Mouse (Mus musculus) cerebellum, adult 9-11 months (tissue): Measurements from ENCODE around the gene Sertad4.
A peak's percentile ranks its signal among the peaks of the same experiment; 100 is the strongest.

ENCODE experiments used
- DNase-seq: peaks from one replicate; pipeline ENCODE4 v3.0.0; 2022

Gene Sertad4

DNA sequence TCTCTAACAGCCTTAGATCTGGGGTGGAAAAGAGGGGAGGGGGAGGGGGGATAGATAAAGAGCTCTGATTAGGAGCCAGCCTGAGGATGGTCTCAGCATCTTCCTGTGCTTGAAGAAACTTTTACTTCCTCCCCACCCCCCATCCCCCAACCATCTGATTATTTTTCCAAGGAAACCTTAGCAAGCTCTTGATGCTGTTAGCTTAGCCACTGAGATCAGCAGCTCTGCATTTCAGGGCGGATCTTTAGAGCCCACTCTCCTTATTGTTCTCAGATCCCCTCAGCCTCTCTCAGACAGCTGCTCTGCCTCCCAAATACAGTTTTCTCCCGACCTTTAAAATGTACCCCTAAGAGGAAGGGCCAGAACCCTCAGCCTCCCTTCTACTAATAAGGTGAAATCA lies 4.4 kb downstream of the Sertad4 start:
- DNase-seq: no peak

DNA sequence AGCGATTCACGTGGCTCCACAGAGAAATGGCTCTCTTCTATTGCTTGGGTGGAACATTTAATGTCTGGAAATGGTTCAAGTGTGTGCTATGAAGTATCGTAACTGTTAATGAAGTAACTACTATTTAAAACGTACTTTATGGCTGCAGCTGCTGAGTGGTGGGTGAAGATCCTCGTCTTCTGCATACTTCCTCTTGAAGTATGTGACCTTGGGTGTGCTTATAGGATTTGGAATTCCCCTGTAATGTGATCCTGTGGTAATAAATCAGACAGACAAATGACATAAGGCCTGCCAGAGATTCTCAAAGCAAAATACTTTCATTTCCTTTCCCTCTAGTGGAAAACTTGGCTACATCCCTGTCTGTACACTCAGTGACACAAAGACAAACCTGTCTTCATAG lies 5.9 kb downstream of the Sertad4 start:
- DNase-seq: no peak

DNA sequence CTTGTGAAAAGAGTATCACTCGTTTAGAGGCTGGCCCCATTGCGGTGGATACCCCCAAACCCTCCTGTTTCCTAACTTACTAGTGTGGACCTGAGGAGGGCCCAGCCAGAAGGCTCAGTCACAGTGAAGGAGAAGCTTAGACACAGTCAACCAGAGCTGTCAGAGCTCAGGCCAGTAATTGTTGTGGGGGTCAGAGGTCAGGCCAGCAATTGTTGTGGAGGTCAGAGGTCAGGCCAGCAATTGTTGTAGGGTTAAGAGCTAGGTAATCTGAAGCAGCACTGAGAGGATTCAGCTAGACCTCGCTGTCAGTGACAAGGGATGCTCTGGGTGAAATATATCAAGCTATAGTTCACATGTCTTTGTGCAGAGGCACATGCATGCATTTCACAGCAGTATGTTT lies 8.3 kb downstream of the Sertad4 start:
- no peak for DNase-seq

DNA sequence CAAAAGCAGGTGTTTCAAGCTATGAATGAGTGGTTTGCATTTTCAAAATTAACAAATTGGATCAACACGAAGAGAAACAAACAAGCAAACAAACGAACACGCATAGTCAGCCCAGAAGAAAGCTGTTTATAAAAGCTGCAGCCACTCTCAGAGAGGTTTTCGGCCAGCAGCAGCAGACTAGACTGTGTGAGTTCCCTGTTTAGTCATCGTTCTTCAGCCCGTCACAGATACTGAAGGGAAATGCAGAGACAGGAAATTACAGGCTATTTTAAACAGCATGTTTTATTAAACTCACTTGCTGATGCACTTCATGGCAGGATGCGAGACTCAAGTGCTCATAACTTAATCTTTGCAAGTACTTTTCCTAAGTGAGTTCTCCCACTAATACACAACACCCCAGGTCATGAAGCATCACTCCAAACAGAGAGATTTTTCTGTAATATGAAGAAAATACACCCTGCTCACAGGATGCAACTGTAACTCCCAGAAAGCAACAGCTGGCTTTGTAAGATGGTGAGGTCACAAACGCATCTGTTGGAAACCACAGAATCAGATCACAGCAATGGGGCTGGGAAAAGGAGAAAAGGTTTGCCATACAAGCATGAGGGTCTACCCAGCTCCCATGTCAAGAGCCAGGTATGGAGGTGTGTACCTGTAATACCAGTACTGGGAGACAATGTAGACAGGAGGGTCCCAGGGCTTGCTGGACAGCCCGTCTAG lies 14.3 kb downstream of the Sertad4 start:
- no peak for DNase-seq

DNA sequence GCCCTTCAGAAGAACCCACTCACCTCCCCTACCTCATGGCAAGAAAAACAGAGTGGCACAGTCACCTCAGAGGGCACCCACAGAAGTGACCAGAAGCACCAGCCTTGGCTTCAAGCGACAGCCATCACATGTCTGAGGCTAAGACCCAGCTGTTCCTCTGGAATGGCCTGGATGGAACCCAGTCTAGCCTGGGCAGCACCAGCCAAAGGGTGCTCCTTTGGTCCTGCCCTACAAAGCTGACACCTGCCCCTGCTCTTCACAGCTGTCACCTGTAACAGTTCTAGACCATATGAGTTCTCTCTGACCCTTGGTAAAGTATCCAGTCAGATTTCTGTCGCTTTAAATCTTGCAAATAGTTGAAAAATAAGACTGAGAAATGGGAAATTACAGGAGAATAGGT lies 14.9 kb downstream of the Sertad4 start:
- no peak for DNase-seq

DNA sequence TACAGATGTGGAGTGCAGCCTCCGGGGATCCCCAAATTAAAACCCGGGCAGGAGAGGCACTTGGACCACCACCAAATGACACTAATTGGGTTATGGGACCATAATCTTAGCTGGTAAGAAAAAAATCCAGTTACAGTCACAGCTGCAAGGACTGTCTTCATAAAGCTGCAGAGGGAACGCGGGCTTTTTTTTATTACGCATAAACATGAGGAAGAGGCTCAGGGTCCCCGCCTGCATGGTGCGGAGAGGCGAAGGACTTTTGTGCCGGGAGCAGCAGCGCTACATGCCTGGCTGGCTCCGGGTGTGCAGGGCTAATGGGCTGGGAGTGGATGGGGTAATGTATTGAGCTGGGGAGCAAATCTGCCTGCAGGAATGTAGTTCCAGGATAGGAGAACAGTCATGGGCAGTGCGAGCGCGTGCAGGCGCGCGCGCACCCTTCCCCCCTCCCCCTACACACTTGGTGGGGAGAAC lies 20.3 kb downstream of the Sertad4 start:
- DNase-seq: peak; percentile 51

DNA sequence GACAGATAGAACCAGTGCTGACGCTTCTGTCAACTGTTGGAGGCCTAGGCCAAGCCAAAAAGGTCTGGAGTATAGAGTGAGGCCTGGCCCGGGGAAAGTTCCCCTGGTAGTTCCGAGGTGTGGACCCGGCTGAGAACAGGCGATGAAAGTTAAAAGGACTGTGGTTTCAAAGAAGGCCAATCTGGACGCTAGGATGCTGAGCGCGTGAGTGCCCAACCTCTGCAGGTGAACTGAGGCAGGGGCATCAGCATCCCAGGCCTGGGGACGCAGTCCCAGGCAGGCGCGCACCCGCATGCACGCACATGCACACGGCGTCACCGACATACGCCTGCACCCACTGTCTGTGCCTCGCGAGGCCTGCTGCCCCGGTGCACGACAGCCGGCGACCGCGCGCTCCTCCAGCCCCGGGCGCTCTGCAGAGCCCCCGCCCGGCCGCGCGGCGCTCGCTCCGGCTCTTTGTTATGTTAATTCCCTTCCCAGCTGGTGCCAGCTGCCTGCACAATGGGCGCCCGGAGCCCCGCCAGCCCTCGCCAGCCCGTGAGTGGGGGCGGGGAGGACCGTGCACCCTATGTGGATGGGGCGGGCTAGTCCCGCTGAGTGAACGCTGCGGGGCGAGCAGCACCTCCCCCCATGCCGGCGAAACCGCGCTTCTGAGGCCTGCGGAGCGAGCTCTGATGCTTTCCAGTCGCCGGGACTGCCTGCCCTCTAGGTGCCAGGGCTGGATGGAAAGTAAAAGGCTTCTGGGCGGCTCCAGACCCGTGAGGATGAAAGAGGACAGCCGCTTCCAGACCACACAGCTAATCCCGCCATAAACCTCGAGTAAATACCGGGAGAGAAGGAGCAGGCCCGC lies 21.0 kb downstream of the Sertad4 start:
- DNase-seq: peak; percentile 80

DNA sequence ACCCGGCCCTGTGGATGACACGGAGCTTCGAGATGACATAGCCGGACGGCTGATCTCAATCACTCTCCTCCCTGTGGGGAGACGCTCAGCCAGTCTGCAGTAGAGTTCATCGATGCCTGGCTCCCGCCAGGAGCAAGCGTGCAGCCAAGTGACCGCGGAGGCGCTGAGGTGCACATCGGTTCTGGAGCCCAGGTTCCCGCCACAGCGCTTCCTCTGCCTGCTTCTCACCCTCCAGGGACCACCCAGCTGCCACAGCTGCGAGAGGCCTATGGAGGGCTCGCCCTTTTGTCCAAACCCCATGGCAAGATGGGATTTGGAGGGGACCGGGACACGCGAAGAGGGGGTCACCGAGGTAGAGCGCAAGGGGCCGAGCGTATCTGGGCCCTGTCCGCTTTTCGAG lies 22.0 kb downstream of the Sertad4 start:
- no peak for DNase-seq

DNA sequence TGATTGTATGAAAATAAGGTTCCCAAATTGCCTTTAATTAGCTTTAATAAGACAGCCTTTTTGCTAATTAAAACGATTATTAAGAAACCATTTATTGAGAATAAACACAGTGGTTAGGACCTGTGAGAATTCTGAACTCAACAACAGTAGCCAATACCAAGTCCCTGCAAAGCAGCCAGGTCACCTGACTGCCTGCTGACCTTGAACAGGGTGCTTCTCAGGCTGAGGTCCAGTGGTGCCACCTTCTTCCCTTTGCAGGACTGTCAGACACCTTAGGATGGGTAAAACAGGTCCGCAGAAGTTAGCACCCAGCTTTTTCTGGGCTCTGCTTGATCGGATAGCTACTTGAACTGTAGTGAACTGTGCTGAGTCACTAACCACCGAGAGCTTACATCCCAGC lies 22.5 kb downstream of the Sertad4 start:
- DNase-seq: no peak

DNA sequence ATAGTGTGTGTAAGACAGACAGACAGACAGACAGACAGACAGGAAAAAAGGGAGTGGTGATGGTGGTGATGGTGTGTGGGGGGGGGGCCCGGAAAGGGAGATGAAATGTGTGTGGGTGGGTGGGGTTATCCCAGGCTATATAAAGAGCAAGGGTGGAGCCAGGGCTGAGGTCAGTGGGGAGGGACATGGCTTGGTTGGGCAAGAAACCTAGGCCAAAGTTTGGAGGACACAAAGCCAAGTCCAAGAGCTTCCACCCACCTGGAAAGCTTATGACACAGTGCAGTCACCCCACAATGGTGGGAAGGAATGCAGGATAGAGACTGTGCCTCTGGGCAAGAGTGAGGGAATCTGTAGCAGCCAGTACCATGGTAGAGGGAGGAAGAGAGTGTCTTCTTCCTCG lies 23.2 kb downstream of the Sertad4 start:
- no peak for DNase-seq

DNA sequence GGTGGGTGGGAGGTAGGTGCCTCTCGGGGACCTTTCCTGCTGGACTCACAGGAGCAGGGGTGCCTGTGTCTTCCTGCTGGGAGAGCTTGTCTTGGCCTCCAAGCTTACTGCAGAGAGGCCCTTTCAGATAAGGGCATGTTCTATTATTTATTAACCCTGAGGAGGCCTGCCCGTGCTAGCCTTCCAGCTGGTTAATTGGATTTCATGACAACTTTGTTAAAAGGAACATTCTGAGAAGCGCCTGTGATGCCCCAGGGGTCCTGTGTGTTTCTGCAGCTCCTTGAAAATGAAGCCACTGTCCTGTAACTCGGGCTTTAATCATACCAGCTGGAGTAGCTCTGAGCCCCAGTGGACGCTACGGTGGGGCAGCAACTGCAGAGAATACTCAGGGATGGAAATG lies 25.1 kb downstream of the Sertad4 start:
- DNase-seq: no peak

DNA sequence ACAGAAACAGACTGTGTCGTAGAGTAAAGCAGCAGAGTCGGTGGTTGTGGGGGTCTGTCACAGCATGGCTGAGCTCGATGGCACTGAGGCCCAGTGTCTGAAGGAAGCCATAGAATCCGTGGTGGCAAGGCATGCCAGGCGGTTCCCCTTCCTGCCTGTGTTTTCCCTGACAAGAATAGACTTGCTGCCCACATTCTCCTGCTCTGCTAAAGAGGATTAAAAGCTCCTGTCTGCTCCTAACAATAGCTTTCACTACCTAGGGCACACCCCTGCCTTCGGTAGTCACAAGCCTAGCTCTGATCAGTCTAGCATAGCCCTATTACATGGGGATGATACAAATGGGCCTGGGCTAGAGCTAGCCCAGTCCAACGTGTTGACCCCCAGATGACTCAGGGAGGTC lies 26.6 kb downstream of the Sertad4 start:
- DNase-seq: no peak

DNA sequence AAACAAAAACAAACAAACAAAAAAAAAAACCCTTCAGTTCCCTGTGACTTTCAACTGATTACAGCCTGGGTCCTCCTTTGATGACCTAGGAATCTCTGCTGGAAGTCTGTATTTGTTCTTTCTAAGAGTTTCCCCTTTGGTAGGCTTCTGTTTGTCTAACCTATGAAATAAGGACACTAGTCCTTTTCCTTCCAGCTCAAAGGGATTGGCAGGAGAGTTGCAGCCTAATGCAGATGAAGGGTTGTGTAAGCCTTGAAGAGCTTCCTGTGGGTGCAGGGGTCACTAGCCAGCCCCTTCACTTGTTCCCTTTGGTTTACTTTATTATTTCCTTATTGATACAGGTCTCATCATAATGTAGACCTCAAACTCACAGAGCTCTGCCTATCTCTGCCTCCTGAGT lies 27.6 kb downstream of the Sertad4 start:
- no peak for DNase-seq

DNA sequence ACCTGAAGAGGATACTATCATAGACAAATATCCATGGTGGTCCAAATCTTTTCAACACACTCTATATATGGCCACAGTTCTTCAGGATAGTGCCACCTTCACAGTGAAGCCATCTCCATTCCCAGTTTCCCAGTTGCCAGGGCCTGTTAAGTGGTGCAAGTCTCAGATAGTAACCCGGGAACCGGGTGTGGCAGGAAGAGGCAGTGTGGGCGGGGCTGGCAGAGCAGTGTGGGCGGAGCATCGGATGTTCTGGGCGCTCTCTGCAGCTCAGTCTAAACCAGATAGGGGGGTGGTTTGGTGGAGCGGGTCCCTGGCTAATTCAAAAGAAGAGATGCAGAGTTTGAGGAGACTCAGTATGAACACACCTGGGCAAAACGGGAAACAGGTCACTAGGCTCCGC lies 29.8 kb downstream of the Sertad4 start:
- no peak for DNase-seq

DNA sequence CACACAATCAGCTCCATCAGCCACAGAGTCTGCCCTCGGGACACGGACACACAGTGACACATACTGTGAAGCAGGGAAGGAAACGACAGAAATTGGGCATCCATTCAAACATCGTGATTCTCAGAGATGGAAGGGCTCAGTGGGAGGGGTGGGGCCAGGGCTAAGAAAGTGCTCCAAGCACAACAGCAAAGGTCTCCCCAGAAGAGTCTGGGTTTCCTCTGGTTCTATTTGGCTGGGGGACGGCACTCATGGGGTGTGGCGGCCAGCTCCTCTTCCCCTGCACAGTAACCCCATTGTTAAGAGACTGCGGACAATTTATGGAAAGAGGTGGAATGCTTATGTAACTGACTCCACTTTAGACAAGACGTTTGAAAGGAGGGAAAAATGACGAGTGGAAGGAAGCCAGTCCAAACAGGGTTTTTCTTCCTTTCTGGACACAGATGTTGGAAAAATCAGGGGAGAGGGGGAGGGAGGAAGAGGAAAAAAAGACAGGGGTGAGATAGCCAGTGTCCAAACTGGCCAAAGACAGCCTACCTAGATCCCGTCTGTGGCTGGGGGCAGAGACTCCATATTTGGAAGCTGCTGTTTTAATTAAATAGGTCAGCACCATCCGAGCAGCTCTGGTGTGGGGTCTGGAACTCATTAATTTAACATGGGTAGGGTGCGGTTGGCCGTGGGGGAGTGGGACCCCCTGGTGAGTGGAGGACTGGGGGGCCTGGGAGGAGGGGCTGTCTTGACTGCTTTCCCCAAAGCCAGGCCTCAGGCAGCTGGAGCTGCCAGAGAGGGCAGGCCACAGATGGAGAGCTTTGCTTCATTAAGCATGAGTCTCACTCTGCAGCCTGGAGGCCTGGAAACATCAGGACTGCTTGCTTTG lies 32.7 kb downstream of the Sertad4 start:
- DNase-seq: peak; percentile 19

DNA sequence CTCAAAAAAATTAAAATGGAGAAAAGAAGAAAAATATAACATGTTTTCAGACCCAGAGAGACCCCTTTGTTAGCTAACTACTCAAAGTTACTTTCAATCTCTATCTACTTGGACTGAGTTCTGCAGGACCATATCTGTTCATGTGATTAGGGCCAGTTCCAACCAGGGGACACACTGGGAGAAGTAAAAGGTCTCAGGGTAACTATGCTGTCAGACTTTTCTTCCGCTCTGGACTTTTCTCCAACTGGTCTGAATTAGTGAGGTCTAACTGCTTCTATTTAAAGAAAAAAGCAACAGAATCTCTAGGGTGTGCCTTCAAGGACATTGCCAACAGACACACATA lies 33.3 kb downstream of the Sertad4 start:
- DNase-seq: no peak

DNA sequence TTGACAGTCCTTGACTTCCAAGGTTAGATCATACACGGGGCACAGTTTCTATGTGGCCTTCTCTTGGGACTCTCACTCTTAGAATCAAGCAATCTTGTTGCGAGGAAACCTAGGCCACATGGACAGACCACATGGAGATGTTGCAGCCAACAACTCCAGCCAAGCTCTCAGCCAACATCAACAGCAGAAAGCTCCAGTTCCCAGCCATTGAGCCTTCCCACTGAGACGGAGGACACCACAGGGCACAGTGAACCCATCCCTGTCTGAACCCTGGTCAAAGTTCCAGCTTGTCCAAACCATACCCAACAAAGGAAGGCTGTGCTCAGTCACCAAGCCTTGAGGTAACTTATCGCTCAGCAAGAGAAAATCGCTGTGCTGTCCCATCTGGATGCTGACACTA lies 37.2 kb downstream of the Sertad4 start:
- DNase-seq: no peak

DNA sequence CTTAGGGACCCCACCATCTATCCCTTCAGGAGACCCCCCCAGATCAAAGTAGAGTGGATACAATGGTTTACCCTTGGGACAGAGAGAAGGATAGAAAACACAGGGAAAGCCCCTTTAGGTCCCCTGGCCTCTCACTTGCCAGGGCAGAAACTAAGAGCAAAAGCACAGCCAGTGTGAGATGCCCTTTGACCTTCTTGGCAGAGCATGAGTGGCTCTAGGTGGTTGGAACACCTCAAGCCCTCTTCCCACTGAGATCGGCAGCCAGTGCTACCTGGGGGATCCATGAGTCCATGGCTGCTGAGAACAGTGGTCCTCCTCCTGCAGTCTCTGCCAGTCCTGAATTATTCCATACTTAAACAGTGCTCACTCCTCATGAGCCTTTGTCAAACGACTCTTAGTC lies 39.8 kb downstream of the Sertad4 start:
- no peak for DNase-seq

DNA sequence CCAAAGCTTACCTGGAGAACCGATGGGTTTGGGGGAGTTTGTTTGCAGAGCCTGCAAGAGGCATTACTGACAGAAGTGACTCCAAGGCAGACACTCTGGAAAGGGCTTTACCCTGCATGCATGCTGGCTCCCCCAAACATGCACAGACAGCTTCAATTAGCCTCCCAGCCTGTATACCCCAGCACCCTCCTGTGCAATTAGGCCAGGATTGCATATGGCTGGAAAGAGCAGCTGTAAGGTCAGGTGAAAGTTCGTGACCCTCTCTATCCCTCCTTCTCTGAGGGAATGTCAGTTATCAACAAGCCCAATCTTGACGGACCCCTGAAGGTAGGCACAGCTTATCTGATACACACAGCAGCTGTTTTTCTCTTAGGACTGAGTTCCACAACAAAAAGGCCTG lies 40.9 kb downstream of the Sertad4 start:
- no peak for DNase-seq

DNA sequence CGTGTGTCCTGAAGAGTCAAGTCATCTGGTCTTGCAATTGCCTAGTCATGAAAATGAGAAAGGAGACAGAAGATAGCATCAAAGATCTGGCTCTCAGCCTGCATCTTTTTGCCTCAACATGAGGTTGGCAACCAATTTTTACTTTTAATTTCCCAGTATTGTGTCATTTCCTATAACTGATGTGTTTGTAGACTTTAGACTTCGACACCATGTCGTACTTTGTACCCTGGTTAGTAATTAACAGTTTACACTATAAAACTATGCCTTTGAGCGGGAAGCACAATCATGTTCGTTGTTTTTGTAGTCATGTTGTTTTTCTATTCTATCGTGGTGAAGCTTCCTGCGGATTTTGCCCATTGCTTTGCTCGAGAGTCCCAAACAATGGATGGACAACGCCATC lies 42.8 kb downstream of the Sertad4 start:
- DNase-seq: no peak

DNA sequence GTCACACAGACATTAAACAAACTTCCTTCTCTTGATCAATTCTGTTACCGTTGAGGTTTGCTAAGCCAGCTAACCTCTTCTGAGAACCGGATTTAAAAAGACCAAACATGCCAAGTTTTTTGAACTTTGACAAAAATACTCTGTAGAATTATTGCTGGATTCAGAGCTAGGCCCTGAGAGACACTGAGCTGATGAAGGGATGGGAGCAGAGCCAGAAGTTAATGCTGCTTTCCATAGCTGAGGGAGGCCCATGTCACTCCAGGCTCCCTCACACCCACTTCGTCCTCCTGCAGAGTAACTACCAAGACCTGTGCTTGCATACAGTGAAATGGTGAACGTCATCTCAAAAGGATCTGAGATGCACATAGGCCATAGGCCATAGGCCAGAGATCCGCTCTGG lies 43.3 kb downstream of the Sertad4 start:
- no peak for DNase-seq

DNA sequence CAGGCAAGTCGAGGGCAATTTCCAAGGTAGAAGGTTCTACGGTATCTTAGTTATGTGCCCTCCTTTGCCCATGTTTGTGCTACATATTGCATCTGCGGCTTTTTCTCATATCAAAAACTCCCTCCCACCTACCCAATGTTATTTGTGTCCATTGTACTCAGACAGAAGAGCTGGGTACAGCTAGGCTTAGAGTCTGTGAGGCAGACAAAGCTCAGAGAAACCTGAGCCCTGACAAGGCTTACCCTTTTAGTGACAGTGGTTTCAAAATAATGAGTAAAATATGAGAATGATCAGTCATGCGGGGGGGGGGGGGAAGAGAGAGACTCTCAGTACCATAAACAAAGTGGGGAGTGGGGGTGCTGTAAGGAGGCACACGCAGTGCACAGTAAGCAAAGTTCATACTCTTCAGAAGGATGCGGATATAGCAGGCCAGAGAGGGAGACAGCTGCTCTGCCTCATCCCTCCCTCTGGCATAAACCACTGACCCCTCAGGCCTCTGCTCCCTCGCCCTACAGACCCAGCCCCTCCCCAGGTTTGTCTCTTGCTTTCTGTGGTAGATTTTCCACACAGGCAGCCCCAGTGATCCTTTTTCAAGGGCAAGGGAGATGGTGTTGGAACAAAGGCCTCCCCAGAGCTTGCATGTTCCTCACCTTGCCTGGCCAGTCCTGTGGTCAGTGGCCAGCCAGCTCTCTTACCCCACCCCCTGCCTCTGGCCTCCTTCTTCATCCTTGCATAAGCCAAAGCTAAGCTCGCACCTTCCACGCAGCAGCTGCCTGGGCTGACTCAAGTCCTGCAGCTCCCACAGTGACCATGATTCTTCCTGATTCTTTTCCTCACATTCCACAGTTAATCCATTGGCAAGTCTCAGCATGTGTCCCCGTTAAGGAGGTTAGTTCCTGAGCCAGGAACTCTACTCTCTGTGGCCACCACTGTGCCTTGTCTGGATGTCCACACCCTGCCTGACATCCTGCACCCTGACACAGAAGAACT lies 49.1 kb downstream of the Sertad4 start:
- DNase-seq: no peak
